Mouse (Mus musculus) effector memory CD4-positive, alpha-beta T cell, adult 7 months (primary cell): Measurements from ENCODE around the gene Hspb6. TPM values are rescaled to one million over a fixed set of nuclear protein-coding genes. Genes with fewer than 3 reads are reported as not detected.

Experiments used
- polyA plus RNA-seq: library from polyadenylated mRNA; unstranded; fragments of 100-300 nt; shearing (Covaris generic); gene quantifications from one replicate; pipeline ENCODE4 v1.2.1, GENCODE M21; 2017

The Hspb6 gene
- polyA plus RNA-seq: 5.0 TPM

GRCm38 (mm10) chr7:30552102-30553020 is at the start of gene Hspb6, which contains the start of gene Proser3:
Hspb6 (plus strand) TSS chr7:30552178.
Proser3 (minus strand) TSS chr7:30552299.

GRCm38 (mm10) chr7:30534633-30535577 is 17.1 kb upstream of the Hspb6 start, which contains the start of gene Arhgap33:
Arhgap33 (minus strand) TSS chr7:30535060.

GRCm38 (mm10) chr7:30559443-30559954 is 7.5 kb downstream of the Hspb6 start, which contains the start of gene Lin37:
Lin37 (minus strand) TSS chr7:30559838.

GRCm38 (mm10) chr7:30563117-30563905 is 11.3 kb downstream of the Hspb6 start, which contains the start of the genes U2af1l4, Gm49396 and Psenen:
U2af1l4 (plus strand) TSS chr7:30563301.
Gm49396 (plus strand) TSS chr7:30563344.
Psenen (minus strand) TSS chr7:30563627.

GRCm38 (mm10) chr7:30564970-30565571 is 13.1 kb downstream of the Hspb6 start, which contains the start of gene Igflr1:
Igflr1 (plus strand) TSS chr7:30565427.

GRCm38 (mm10) chr7:30588676-30589434 is 36.9 kb downstream of the Hspb6 start, which contains the start of gene Kmt2b:
Kmt2b (minus strand) TSS chr7:30588726.

GRCm38 (mm10) chr7:30598786-30599185 is 46.8 kb downstream of the Hspb6 start, which contains the start of gene Zbtb32:
Zbtb32 (minus strand) TSS chr7:30598909.

Other genes with a start within 250 kb of the Hspb6 start
- 92.3 TPM for gene Alkbh6, start 243.5 kb upstream of the Hspb6 start, polyA plus RNA-seq
- gene Syne4, start 237.4 kb upstream of the Hspb6 start, polyA plus RNA-seq: 2.6 TPM
- not detected for gene E130208F15Rik, start 230.4 kb upstream of the Hspb6 start, polyA plus RNA-seq
- 16.2 TPM for gene Sdhaf1, start 228.3 kb upstream of the Hspb6 start, polyA plus RNA-seq
- gene Lrfn3, start 189.4 kb upstream of the Hspb6 start, polyA plus RNA-seq: not detected
- gene Tyrobp, start 138.4 kb upstream of the Hspb6 start, polyA plus RNA-seq: not detected
- 749 TPM for gene Hcst, start 132.3 kb upstream of the Hspb6 start, polyA plus RNA-seq
- gene Nfkbid, start 130.4 kb upstream of the Hspb6 start, polyA plus RNA-seq: 888 TPM
- 24.5 TPM for gene Aplp1, start 106.6 kb upstream of the Hspb6 start, polyA plus RNA-seq
- gene Kirrel2, start 94.5 kb upstream of the Hspb6 start, polyA plus RNA-seq: not detected
- 0.22 TPM for gene Nphs1, start 93.9 kb upstream of the Hspb6 start, polyA plus RNA-seq
- not detected for gene Prodh2, start 58.6 kb upstream of the Hspb6 start, polyA plus RNA-seq
- 1.1 TPM for gene Arhgap33, start 17.1 kb upstream of the Hspb6 start, polyA plus RNA-seq
- gene Proser3, start 121 bp downstream of the Hspb6 start, polyA plus RNA-seq: 2.2 TPM
- gene Lin37, start 7.7 kb downstream of the Hspb6 start, polyA plus RNA-seq: 49.3 TPM
- gene U2af1l4, start 11.1 kb downstream of the Hspb6 start, polyA plus RNA-seq: 90.7 TPM
- 54.0 TPM for gene Gm49396, start 11.2 kb downstream of the Hspb6 start, polyA plus RNA-seq
- gene Psenen, start 11.4 kb downstream of the Hspb6 start, polyA plus RNA-seq: 150 TPM
- 67.5 TPM for gene Igflr1, start 13.2 kb downstream of the Hspb6 start, polyA plus RNA-seq
- 11.1 TPM for gene Kmt2b, start 36.5 kb downstream of the Hspb6 start, polyA plus RNA-seq
- gene Zbtb32, start 46.7 kb downstream of the Hspb6 start, polyA plus RNA-seq: 16.9 TPM
- gene Upk1a, start 60.7 kb downstream of the Hspb6 start, polyA plus RNA-seq: 0.62 TPM
- 445 TPM for gene Cox6b1, start 74.0 kb downstream of the Hspb6 start, polyA plus RNA-seq
- not detected for gene Etv2, start 83.7 kb downstream of the Hspb6 start, polyA plus RNA-seq
- gene Rbm42, start 98.1 kb downstream of the Hspb6 start, polyA plus RNA-seq: 238 TPM
- 47.1 TPM for gene Haus5, start 112.8 kb downstream of the Hspb6 start, polyA plus RNA-seq
- gene Pmis2, start 119.4 kb downstream of the Hspb6 start, polyA plus RNA-seq: not detected
- gene 2200002J24Rik, start 146.7 kb downstream of the Hspb6 start, polyA plus RNA-seq: not detected
- gene Atp4a, start 160.0 kb downstream of the Hspb6 start, polyA plus RNA-seq: not detected
- gene Tmem147, start 177.4 kb downstream of the Hspb6 start, polyA plus RNA-seq: 66.4 TPM
- gene Gapdhs, start 191.5 kb downstream of the Hspb6 start, polyA plus RNA-seq: 1.1 TPM
- 1.2 TPM for gene Sbsn, start 199.3 kb downstream of the Hspb6 start, polyA plus RNA-seq
- not detected for gene Dmkn, start 211.6 kb downstream of the Hspb6 start, polyA plus RNA-seq
- not detected for gene Krtdap, start 235.7 kb downstream of the Hspb6 start, polyA plus RNA-seq